8 mouse cellular contexts compared by ENCODE assay signal in the genomic region with DNA sequence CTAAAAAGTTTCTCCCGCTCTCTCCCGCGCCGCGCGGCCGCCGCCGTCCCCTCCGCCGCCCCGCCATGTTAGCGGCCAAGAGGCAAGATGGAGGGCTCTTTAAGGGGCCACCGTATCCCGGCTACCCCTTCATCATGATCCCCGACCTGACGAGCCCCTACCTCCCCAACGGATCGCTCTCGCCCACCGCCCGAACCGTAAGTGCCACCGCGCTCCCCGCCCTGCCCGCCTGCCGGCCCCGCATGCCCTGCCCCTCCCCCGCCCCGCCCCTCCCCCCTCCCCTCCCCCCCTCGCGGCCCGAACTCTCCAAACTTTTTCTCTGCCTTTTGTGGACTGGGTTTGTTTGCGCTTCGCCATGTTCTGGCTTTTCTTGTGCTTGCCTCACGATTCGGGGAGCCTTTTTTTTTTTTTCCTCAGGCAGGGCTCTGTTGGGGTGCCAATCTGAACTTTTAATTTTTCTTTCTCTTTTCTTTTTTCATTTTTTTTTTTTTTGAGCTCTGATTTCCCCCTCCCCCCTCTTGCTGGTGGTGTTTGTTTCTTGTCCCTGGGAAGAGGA. TPM values are rescaled to one million over a fixed set of nuclear protein-coding genes. Genes with fewer than 3 reads are reported as not detected.
DNase-seq lines count a peak whose midpoint lies in the region; ATAC-seq and TF ChIP-seq lines count a peak whose summit lies in the region.

No protein-coding gene starts in this region.

- peak; percentile 41 for DNase-seq in left cerebral cortex, postnatal 4 days
- no peak for DNase-seq in left cerebral cortex, postnatal 36 days (ENCODE audit: low spot score in 2 of 2)
- DNase-seq in embryo, embryonic 11 days, result peak; percentile 77
- peak; percentile 70 for DNase-seq in kidney, postnatal 0 days (ENCODE audit: low spot score)
- peak; percentile 68 to 74 for DNase-seq in lung, postnatal 4 days

- H3K9ac ChIP-seq in heart, embryonic 14.5 days (ENCODE audit: low read length), result peak overlapping the region; percentile 93
- peak overlapping the region; percentile 97 for H3K9ac ChIP-seq in kidney, postnatal 0 days (ENCODE audit: low read depth, low read length)
- peak overlapping the region; percentile 98 for H3K9ac ChIP-seq in stomach, embryonic 14.5 days (replicated peaks; ENCODE audit: low read depth, low read length)

- H3K9me3 ChIP-seq in heart, embryonic 14.5 days (ENCODE audit: control insufficient read depth, low read length), result no peaks in the 10 kb centered on the region
- no peaks in the 10 kb centered on the region for H3K9me3 ChIP-seq in kidney, postnatal 0 days (replicated peaks; ENCODE audit: low read length)
- no peaks in the 10 kb centered on the region for H3K9me3 ChIP-seq in stomach, embryonic 14.5 days (ENCODE audit: control insufficient read depth, low read depth, low read length)

- H3K27me3 ChIP-seq in heart, embryonic 14.5 days (ENCODE audit: control insufficient read depth, insufficient read depth, low read length), result no peaks in the 10 kb centered on the region
- no peaks in the 10 kb centered on the region for H3K27me3 ChIP-seq in kidney, postnatal 0 days (ENCODE audit: insufficient read depth, low read length)
- no peaks in the 10 kb centered on the region for H3K27me3 ChIP-seq in stomach, embryonic 14.5 days (ENCODE audit: control insufficient read depth, insufficient read depth, low read length)

- H3K27ac ChIP-seq in heart, embryonic 14.5 days (replicated peaks in 1 of 2; ENCODE audit: control insufficient read depth in 1 of 2, insufficient read depth in 1 of 2, low read depth in 2 of 2, low read length in 2 of 2), result peak overlapping the region; percentile 88 to 99
- peak overlapping the region; percentile 99 for H3K27ac ChIP-seq in kidney, postnatal 0 days
- peak overlapping the region; percentile 99 for H3K27ac ChIP-seq in stomach, embryonic 14.5 days (ENCODE audit: low read length)

- H3K4me3 ChIP-seq in heart, embryonic 14.5 days (ENCODE audit: control insufficient read depth in 1 of 2, insufficient read depth in 1 of 2, low read depth in 1 of 2, low read length in 2 of 2), result peak overlapping the region; percentile 65 to 81
- H3K4me3 ChIP-seq in kidney, postnatal 0 days (replicated peaks; ENCODE audit: low read depth, low read length), result peak overlapping the region; percentile 89
- peak overlapping the region; percentile 93 for H3K4me3 ChIP-seq in stomach, embryonic 14.5 days (ENCODE audit: low read depth, low read length)

- peak overlapping the region; percentile 99 for H3K4me2 ChIP-seq in heart, embryonic 14.5 days (ENCODE audit: low read length)
- H3K4me2 ChIP-seq in kidney, postnatal 0 days (ENCODE audit: low read length), result peak overlapping the region; percentile 88
- peak overlapping the region; percentile 92 for H3K4me2 ChIP-seq in stomach, embryonic 14.5 days (replicated peaks; ENCODE audit: low read depth, low read length)

- TF ChIP-seq CTCF in kidney, postnatal 0 days (IDR thresholded peaks at IDR 0.05; ENCODE audit: low read depth), result no peak

- intact Hi-C loops in left cerebral cortex, postnatal 4 days (cut with DNase I), result loop anchor here (5.0 kb wide), 1 partner anchor 154 kb away; no protein-coding TSS in a partner anchor
- intact Hi-C loops in left cerebral cortex, postnatal 36 days (cut with DNase I), result loop anchor here (2.0 to 5.0 kb wide), 3 partner anchors 134 to 331 kb away; no protein-coding TSS in a partner anchor

- H3K36me3 ChIP-seq in heart, embryonic 14.5 days (ENCODE audit: control insufficient read depth, insufficient read depth, low read length), result 0 out of 2 replicates have a peak, but pooled peaks cover 3% of the 10 kb centered on the region
- no peaks in the 10 kb centered on the region for H3K36me3 ChIP-seq in kidney, postnatal 0 days (ENCODE audit: insufficient read depth, low read length)
- H3K36me3 ChIP-seq in stomach, embryonic 14.5 days (ENCODE audit: control insufficient read depth, insufficient read depth, low read length), result no peaks in the 10 kb centered on the region

- H3K4me1 ChIP-seq in heart, embryonic 14.5 days (ENCODE audit: control insufficient read depth in 2 of 2, insufficient read depth in 2 of 2, low read length in 2 of 2), result peaks cover 18 to 41% of the 10 kb centered on the region in 2 experiments
- peaks cover 20% of the 10 kb centered on the region for H3K4me1 ChIP-seq in kidney, postnatal 0 days (replicated peaks; ENCODE audit: insufficient read depth, low read length)
- H3K4me1 ChIP-seq in stomach, embryonic 14.5 days (ENCODE audit: control insufficient read depth, insufficient read depth, low read length), result peaks cover 33% of the 10 kb centered on the region

- 0 out of 2 replicates have a peak, but pooled peaks have one; percentile 11 for ATAC-seq in heart, embryonic 14.5 days (ENCODE audit: insufficient number of reproducible peaks, insufficient read depth, low FRiP score, low read depth)
- peak; percentile 25; the same call in 1 of the 2 replicates for ATAC-seq in kidney, postnatal 0 days (replicated peaks; ENCODE audit: low FRiP score, low read depth)
- ATAC-seq in stomach, embryonic 14.5 days (ENCODE audit: insufficient number of reproducible peaks, insufficient read depth, low FRiP score, low read depth), result no peak
- ATAC-seq in frontal cortex, adult (ENCODE audit: low TSS enrichment), result no peak

- 1% methylated on average over 15 of the region's 38 CpGs for WGBS in heart, embryonic 14.5 days
- WGBS in kidney, postnatal 0 days, result 2% methylated on average over 20 of the region's 38 CpGs
- under 1% methylated on average over 33 of the region's 38 CpGs for WGBS in stomach, embryonic 14.5 days

RNA-seq across cellular contexts. Expression of a gene that starts 1.5 kb away (rescaled TPM):
- total RNA-seq in left cerebral cortex, postnatal 4 days (2021), result 10 to 100 TPM in 1 of 2 experiments, 1 to 10 TPM in 1; 9.6 to 11.9 TPM
- total RNA-seq in left cerebral cortex, postnatal 36 days (2021), result 10 to 100 TPM in 1 of 2 experiments, 1 to 10 TPM in 1; 8.5 to 10.6 TPM
- 56.7 and 58.0 TPM in 2 replicates for polyA plus RNA-seq in heart, embryonic 14.5 days (2014; fragmentation: Nextera tagmentation; extraction: Ambion mirVana)
- 53.4 and 55.1 TPM in 2 replicates for polyA plus RNA-seq in kidney, postnatal 0 days (2015; fragmentation: Nextera tagmentation; extraction: Ambion mirVana)
- polyA plus RNA-seq in stomach, embryonic 14.5 days (2014; fragmentation: Nextera tagmentation; extraction: Ambion mirVana), result 143 and 151 TPM in 2 replicates

Comparison
In these comparisons a context has a peak if more than half of its experiments do, and no peak if none do; other contexts are left out.
1. DNase-seq: peak in left cerebral cortex, postnatal 4 days (single experiment), embryo, embryonic 11 days (single experiment), kidney, postnatal 0 days (single experiment) and lung, postnatal 4 days (2 of 2); none in left cerebral cortex, postnatal 36 days (0 of 2).
2. ATAC-seq: peak in heart, embryonic 14.5 days (single experiment) and kidney, postnatal 0 days (single experiment); none in stomach, embryonic 14.5 days (single experiment) and frontal cortex, adult (single experiment).
3. Peak in every context shown above with its lines, with median percentiles within 50 percentile points of each other: H3K27ac ChIP-seq, H3K4me2 ChIP-seq, H3K4me3 ChIP-seq and H3K9ac ChIP-seq.